In the genomic region with DNA sequence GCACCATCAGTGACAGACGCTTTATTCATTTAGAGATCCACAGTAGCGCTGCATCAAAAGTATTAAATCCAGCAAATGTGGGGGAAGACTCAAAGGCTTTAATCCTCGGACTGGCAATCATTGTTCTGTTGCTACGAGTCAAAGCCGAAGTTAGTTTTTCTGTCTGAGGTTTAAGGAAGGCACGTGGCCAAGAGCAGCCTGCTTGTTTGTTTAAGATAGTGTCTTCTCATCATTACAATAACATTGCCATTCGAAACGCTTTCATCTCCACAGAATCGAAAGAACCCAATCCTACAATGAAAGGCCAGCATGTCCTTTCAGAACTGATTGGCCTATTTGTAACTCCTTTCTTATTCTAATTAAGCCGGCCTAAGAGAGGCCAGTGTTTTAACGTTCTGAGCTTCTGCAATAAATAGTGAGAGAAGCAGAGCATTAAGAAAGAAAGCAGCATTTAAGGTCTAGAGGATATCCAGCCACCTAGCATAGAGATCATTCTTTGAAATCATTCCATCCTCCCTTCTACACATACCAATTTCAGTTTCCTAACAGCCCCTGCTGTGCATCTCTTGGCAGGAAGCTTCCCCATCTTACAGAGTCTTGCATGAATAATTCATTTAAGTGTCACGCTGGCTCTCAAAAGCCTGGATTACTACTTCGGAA, we compare ENCODE assay signal across 8 mouse cellular contexts.
DNase-seq lines count a peak whose midpoint lies in the region; ATAC-seq lines count a peak whose summit lies in the region.

No protein-coding gene starts in this region.

- H3K9ac ChIP-seq in embryonic facial prominence, embryonic 15.5 days = no peak overlapping the region
- peak overlapping the region; percentile 15; the same call in 1 of the 2 replicates for H3K9ac ChIP-seq in midbrain, embryonic 11.5 days (ENCODE audit: low read length)

- no peaks in the 10 kb centered on the region for H3K27me3 ChIP-seq in embryonic facial prominence, embryonic 15.5 days
- H3K27me3 ChIP-seq in midbrain, embryonic 11.5 days (ENCODE audit: control insufficient read depth, insufficient read depth, low read length) = peaks cover 21% of the 10 kb centered on the region

- no peaks in the 10 kb centered on the region for H3K9me3 ChIP-seq in embryonic facial prominence, embryonic 15.5 days (replicated peaks)
- H3K9me3 ChIP-seq in midbrain, embryonic 11.5 days (ENCODE audit: control insufficient read depth, low read length) = no peaks in the 10 kb centered on the region

- DNase-seq in layer of hippocampus, adult 8-10 months (ENCODE audit: low spot score in 2 of 2) = peak; percentile 9 to 17
- DNase-seq in layer of hippocampus, postnatal 25 days (ENCODE audit: extremely low spot score in 1 of 2, low spot score in 1 of 2) = no peak
- DNase-seq in cerebellum, postnatal 14 days = peak; percentile 43 to 56
- peak; percentile 93 for DNase-seq in midbrain, embryonic 11.5 days (ENCODE audit: low spot score, missing footprints)
- no peak for DNase-seq in adrenal gland, postnatal 14 days
- no peak for DNase-seq in spleen, postnatal 36 days (ENCODE audit: low spot score in 2 of 2)

- 3% methylated on average over 13 of the region's 13 CpGs for WGBS in embryonic facial prominence, embryonic 15.5 days
- WGBS in midbrain, embryonic 11.5 days = 0% methylated on average over 13 of the region's 13 CpGs

- 0 out of 2 replicates have a peak, but pooled peaks cover 6% of the 10 kb centered on the region for H3K4me1 ChIP-seq in embryonic facial prominence, embryonic 15.5 days
- H3K4me1 ChIP-seq in midbrain, embryonic 11.5 days (ENCODE audit: control insufficient read depth, insufficient read depth, low read length) = peaks cover 19% of the 10 kb centered on the region

- H3K27ac ChIP-seq in embryonic facial prominence, embryonic 15.5 days (replicated peaks) = no peak overlapping the region
- peak overlapping the region; percentile 28; the same call in 1 of the 2 replicates for H3K27ac ChIP-seq in midbrain, embryonic 11.5 days (ENCODE audit: low read depth, low read length)

- ATAC-seq in embryonic facial prominence, embryonic 15.5 days (ENCODE audit: insufficient number of reproducible peaks, low FRiP score, low TSS enrichment, low read depth) = no peak
- peak; percentile 80 for ATAC-seq in midbrain, embryonic 11.5 days (ENCODE audit: low FRiP score)
- no peak for ATAC-seq in granulocyte monocyte progenitor cell, adult 5-6 weeks (replicated peaks; ENCODE audit: poor library complexity, severe bottlenecking)

- no peak overlapping the region for H3K4me3 ChIP-seq in embryonic facial prominence, embryonic 15.5 days (replicated peaks)
- H3K4me3 ChIP-seq in midbrain, embryonic 11.5 days (ENCODE audit: low read depth, low read length) = peak overlapping the region; percentile 9; the same call in 1 of the 2 replicates

- 0 out of 2 replicates have a peak overlapping the region, but pooled peaks have one; percentile 8 for H3K4me2 ChIP-seq in embryonic facial prominence, embryonic 15.5 days (replicated peaks)
- peak overlapping the region; percentile 45 for H3K4me2 ChIP-seq in midbrain, embryonic 11.5 days

- no peaks in the 10 kb centered on the region for H3K36me3 ChIP-seq in embryonic facial prominence, embryonic 15.5 days
- no peaks in the 10 kb centered on the region for H3K36me3 ChIP-seq in midbrain, embryonic 11.5 days (ENCODE audit: control insufficient read depth, insufficient read depth, low read length)

Comparison
In these comparisons a context has a peak if more than half of its experiments do, and no peak if none do; other contexts are left out.
1. DNase-seq: peak in layer of hippocampus, adult 8-10 months (2 of 2), cerebellum, postnatal 14 days (2 of 2) and midbrain, embryonic 11.5 days (single experiment); none in layer of hippocampus, postnatal 25 days (0 of 2), adrenal gland, postnatal 14 days (single experiment) and spleen, postnatal 36 days (0 of 2).